Mouse (Mus musculus): ENCODE measurements at regions not wholly inside any gene's neighbourhood (a gene's known extent, or its start where the extent isn't known, plus 50 kb on each side); places are given as distances from the start of the nearest gene placed in this dataset.
A peak's percentile ranks its signal among the peaks of the same experiment; 100 is the strongest.

DNA sequence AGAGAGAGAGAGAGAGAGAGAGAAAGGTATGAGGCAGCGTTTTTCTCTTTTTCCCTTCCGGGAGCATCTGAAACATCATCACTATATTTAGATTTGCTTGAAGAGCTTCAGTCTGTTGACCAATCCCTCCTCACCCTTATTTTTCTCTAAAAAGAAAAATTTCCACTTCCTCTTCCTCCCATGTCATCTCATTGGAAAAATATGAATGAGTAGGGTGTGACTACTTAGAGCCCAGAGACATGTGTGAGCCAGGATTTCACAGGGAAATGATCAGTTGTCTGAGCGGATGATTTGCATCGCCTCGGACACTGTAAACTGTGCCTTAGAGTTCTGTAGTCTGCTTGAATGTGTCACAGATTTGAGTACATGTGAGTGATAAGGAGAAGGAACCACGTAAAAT, 111.3 kb upstream of the Ptger4 start:
- no peak for DNase-seq (ENCODE audit: low read depth, low spot score)

DNA sequence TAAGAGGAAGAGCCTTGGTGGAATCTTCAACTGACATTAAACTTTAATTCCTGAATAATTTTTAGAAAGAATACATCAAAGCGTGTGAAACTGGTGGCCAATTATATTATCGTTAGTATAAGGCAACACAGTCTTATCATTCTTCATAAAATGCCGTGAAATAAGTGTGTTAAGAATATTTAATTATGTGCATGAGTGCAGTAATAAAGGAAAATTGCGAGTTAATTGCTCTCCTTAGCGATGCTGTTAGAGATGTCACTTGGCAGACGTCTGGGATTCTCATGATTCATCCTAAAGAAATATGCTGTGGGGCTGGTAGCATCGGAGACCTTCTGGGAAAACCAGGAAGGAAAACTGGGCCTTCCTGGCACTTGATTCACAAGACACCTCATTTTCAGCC, 110.3 kb upstream of the Ptger4 start:
- DNase-seq (ENCODE audit: low read depth, low spot score), result no peak

DNA sequence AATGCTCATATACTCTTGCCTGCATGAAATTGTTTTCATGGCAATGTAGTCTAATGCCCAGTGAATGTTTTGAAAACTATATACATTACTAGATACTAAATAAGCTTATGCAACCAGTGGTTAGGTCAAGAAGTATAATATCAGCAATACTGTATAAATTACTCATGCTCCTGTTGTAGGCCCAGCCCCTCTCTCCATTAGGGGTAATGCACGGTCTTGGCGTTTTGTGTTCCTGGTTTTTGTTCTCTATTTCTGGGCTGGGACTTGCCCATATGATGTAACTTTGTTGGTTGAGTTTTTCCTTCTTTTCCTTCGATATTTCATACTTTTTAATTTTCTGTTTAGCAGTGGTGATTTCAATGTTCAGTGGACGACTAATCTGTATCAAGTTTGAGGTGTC, 104.9 kb upstream of the Ptger4 start:
- DNase-seq (ENCODE audit: low read depth, low spot score), result no peak

DNA sequence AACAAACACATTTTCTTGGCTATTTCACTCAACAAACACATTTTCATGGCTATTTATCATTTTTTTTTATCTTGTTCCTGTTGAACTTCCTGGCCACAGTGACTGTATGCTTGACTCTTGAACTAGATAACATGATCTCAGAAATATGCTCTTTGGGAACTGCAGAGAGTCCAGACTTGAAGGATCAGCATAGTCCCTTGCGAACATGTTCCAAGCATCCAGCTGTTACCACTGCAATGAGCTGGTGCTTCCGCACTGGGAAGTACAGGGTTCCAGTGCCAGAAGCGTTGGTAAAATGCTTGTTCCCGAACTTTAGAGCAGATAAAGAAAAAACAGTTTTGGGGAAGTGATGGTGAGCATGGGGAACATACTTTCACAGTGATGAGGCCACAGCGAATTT, 103.7 kb upstream of the Ptger4 start:
- peak; percentile 27 for DNase-seq (ENCODE audit: low read depth, low spot score)

DNA sequence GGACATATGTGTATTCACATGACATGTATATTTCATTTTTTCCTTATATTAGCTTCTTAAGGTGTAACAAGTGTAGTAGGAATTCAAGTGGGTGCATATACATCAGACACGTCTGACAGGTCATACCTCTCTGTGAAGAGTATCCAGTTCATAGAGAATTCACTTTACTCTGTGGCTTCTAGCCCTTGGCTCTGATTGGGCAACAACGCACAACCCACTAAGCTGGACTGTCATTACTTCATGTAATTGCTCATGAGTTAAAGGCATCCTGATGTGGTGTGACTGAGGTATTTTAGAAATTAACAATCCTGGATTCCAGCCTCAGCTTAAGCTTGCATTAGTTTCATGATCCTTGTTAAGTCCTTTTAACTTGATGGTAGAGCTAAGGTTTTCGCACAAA, 103.0 kb upstream of the Ptger4 start:
- DNase-seq (ENCODE audit: low read depth, low spot score), result no peak

DNA sequence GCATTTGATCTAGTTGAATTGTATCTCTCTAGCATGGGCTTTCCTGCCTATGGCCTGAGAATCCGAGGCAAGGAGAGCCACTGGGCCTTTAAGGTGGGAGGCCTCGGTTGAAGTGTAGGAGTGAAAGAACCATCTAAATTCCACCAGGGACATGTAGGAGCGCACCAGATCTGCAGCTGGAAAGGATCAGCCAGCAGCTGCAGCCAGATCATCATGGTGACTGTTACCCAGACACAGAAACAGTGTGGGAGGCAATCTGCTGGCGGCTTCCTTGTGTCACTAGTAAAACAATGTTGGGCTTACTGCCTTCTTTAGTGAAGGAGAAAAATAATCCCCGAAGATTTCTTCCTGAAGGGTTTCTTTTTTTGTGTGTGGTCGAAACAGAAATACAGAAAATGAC, 99.8 kb upstream of the Ptger4 start:
- peak; percentile 45 for DNase-seq (ENCODE audit: low read depth, low spot score)

DNA sequence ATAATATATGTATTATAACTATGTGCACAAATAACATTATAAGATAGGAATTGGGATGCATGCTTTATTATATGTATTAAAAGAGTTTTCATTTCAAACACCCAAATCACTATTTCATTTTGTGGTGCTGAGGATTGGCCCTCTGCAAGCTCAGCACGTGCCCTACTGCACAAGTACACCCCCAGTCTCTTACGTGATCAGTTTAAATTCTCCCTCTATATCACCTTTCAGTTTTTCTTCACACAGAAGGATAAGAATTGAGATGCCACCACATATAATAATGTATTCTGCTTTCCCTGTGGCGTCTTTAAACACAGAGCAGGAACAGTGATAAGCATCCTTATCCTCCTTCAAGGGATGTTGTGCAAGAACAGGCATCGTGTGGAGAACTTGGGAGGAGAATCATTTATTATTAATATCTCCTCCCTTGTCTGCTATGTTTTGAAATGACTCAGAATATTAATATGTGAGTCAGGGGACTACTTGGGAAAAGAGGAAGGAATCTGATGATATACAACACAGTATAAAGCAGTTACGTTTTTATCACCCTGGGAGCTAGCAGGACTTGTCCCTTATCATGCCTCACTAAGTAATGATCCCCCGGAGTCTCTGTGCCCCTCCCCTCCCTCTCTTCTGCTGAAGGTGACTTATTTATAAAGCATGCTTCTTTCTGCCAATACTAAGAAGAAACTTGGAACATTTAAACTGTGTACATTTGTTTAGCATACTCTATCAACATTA, 91.7 kb upstream of the Ptger4 start:
- DNase-seq (ENCODE audit: low read depth, low spot score), result no peak

DNA sequence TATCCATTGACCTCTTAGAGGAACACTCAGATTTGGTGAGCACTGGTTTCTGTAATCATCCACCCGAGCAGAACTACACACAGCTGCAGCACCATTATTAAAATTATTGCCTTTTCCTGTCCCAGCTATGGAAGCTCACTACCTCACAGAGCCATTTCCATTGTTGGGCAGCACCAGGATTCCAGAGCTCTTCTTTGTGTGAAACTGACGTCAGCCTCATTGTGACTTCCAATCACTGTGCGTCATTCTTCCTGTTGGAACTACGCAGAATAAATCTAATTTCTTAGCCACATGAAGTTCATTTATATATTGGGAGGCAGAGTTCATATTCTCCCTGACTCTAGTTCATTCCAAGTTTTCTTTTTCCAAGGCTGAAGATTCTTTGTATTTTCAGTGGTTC, 83.0 kb upstream of the Ptger4 start:
- peak; percentile 25 for DNase-seq (ENCODE audit: low read depth, low spot score)

DNA sequence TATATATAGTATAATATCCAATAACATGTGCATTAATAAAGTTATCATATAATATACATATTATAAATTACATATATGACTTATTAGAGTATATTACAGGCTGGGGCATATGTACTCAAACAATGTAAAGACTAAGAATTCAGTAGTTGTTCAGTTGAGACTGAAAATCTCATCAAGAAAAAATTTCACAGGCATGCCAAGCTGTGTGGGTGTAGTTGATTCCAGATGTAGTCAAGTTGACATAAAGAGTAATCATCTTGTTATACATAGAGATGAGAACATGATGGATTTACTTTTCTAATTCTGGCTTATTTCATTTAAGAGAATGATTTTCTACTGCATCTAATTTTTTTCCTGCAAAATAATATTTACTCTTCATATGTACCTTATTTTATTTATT, 77.7 kb upstream of the Ptger4 start:
- DNase-seq (ENCODE audit: low read depth, low spot score), result no peak

DNA sequence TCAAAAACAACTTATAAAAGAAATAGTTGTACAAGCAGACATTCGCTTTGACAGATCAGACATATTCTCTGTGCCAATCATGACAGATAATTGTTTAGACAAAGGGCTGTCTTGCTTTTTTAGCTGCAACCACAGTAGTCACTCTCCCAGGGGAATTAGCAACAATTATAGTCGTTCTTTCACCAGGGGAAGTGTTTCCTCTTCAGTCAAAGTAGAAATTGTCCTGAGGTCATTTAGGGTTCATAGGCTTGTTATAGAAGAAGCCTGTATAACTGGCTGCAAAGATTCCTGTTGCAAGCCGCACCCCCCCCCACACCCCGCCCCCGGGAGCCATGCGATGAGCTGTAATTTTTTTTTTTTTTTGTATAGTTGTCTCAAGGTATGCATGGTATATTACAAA, 68.2 kb upstream of the Ptger4 start:
- peak; percentile 18 for DNase-seq (ENCODE audit: low read depth, low spot score)

DNA sequence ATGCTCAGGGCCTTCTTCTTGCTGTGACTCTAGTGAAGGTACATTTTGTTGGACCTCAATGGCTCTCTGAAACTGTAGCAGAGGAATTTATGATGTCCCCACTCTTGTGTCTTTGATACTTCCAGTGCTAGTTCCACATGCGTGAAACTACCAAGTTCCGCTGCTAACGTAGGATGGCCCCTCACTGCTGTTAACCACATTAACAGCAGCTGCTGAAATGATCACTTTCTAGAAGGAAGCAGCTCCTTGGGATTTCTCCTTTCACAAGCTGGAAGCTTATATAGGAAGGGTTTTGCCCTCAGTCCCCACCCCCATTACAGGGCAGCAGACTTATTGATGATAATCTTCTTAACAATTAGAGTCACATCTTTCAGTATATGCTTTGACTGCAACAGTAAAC, 66.0 kb upstream of the Ptger4 start:
- no peak for DNase-seq (ENCODE audit: low read depth, low spot score)

DNA sequence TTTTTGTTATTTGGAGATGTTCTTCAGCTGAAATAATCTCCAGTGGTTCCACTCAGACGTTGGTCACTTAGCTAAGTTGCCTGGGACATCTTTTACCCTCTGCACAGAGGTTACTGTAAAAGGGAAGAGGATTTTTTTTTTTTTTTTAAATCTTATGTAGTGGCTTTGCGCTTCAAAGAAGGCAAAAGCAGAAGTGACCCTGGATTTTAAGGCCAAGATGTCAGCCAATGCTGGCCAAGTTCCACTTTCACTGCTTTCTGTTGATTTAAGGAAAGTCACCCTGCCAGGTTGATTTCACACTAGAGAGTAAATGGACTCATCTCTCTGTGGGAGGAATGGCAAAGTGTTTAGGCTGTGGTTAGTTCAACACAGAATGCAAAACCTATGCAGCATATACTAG, 58.4 kb upstream of the Ptger4 start:
- peak; percentile 14 for DNase-seq (ENCODE audit: low read depth, low spot score)

DNA sequence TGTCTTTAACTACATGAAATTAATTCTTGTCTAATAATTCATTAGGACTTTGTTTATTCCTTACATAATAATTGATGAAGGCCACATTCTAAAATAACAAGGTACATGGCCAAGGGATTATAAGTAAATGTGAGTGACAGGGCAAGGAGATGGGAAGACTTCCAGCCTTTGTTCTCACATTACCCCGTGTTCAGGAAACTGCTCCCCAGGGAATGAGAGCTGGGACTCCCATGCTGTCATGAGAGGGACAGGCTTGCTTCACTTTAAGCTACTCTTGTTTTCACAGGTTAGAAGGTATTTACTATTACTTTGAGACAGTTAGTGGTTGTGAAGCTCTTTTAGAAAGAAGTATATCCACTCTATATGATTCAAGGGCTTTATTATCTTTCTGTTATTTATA, 55.8 kb upstream of the Ptger4 start:
- DNase-seq (ENCODE audit: low read depth, low spot score), result peak; percentile 32

DNA sequence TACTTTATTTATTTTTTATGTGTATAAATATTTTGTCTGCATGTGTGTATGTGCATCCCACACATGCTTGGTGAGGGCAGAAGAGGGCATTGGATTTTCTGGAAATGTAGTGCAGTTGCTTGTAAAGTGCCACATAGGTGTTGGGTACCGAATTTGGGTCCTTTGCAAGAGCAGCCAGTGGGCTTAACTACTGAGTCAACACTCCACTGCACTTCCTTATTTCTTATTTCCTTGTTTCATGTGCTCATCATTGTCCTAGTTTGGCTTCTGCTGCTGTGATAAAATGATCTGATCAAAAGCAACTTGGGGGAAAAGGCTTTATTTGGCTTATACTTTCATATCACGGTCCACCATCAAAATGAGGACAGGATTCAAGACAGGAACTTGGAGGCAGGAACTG, 53.0 kb upstream of the Ptger4 start:
- DNase-seq (ENCODE audit: low read depth, low spot score), result no peak

Measured in skeletal muscle tissue, adult 2 months (tissue).